Mouse (Mus musculus) gastrocnemius, postnatal 10 days (tissue): ENCODE measurements around the gene Kcnj11. TPM values are rescaled to one million over a fixed set of nuclear protein-coding genes. Genes with fewer than 3 reads are reported as not detected.

Experiments used
- DNase-seq: peaks from one replicate; pipeline ENCODE4 v3.0.0; 2021; ENCODE audit warnings: mixed read lengths
- long read RNA-seq, 2 experiments: library from polyadenylated mRNA; stranded (forward); transcript quantifications; one replicate each; pipeline ENCODE4 v2.0.0; 2021
- total RNA-seq, 2 experiments: library from RNA; stranded (reverse); gene quantifications; 2 replicates each; pipeline ENCODE4 v1.2.3; 2021

The Kcnj11 gene
- 10 to 100 TPM; 55.7 to 65.0 TPM for total RNA-seq
- long read RNA-seq, experiment 1, transcript Kcnj11-205 (1 exons, 3,142 nt) = major isoform, 49 of 54 reads
- long read RNA-seq, experiment 1, partial matches to known transcripts = 0 of 54 reads
- long read RNA-seq, experiment 1, other reads (novel, unspliced or antisense) = 1 of 54 reads
- long read RNA-seq, experiment 2, transcript Kcnj11-205 (1 exons, 3,142 nt) = major isoform, 48 of 53 reads
- long read RNA-seq, experiment 2, partial matches to known transcripts = 0 of 53 reads
- long read RNA-seq, experiment 2, other reads (novel, unspliced or antisense) = 0 of 53 reads

DNA sequence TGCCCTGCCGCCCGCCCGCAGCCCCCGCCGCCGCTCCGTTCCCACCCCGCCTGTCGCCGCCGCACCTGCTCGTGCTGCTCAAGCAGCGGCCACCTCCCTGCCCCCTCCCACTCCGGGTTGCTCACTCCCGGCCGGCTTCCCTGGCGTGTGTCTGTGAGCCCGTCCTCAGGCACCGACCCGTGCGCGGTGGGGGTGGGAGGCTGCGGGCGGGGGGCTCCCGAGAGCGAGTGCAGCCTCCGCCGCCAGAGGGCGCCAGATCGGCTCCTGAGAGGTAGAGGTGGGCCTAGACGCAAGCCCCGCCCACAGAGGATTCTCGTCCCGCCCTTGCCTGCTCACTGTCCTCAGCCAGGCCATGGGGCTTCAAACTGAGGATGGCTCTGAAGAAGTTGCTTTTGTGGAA, at the start of gene Kcnj11:
Gene Kcnj11 (minus strand): TSS at position 202 of the 400 bp plus-strand sequence.
- DNase-seq = peak; percentile 90

DNA sequence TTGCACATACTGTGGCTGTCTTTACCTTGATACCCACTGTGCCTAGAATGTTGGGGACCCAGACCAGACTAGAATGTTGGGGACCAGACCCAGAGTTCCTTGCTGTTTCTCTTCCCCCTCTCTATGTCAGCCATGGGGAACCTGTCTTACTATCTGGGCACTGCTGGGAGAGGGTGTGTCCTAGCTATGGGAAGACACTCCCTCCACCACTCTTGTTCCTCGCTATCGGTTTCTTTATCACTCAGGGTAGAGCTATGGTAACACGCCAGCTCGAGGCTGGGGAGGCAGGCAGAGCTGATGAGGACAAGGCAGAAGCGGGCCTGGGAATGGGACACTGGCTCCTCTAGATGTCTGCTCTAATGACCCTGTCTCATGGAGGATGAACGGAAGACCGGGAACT, 46.9 kb upstream of the Kcnj11 start:
- DNase-seq = no peak

DNA sequence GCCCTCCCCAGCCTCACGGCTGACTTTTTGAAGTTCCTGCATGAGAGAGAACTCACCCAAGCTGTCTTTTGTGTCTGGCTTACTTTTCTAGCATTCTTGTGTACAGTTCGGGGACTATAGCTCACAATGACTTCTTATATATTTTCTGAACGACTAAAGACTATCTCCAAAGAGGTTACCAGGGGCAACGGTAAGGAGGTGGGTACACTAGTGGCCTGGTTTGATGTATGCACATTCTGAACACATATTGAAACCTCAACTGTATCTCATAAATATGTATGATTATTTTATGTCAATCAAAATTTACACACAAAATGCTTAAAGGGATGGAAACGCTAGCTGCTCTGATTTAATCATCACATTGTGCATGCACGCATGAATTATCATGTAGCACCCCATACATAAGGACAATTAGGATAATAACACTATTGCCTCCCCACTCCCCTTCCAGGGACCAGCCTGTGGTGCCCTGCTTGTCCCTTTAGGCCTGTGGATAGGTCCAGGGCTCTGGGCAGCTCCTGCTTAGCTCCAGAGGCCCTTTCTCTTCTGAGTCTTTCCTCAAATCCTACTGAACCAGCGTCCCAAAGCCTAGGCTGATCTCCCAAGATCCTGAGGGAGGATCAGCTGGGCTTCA, 46.2 kb upstream of the Kcnj11 start:
- DNase-seq = no peak

DNA sequence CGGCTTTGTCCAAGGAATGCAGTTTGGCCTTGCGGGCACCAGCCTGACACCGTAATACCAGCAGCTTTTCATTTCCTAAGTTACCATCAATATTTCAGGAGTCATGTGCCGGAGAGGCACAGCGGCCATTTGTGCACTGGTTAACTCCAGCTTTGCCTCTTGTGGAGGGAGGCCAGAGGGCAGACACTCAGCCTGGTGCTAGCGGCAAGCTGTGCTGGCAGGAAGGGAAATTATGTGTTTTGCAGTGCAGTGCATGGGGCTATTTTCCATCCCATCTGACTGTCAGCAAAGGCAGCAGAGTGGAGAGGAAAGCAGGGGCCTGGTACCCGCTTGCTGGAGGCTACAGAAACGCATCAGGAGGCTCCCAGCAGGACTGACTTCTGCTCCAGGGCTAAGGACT, 43.5 kb upstream of the Kcnj11 start:
- DNase-seq = no peak

DNA sequence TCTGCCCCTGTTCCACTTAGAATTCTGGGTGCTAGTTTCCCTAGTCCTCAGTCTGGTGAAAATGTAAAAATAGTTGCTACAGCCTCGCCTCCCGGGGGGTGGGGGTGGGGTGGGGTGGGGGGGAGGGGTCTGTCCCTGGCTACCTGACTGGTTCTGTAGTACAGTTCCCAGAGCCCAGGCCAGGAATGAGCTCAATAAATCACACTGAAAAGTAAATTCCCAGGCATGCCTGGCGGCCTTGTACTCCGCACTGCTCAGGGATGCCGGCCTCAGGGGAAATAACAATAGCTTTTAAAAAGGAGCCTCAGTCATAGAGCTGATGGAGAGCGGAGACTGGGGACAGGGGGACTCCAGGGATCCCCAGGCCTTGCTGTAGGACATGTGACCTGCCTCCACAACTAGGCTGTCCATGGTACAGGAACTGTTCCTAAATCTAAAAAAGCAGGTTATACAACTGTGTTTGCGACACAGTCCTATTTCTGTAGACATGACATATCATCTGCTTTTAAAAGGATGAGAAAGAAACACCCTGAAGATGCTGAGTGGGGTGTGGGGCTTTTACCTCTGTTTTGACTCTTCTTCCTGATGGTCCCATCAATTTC, 37.9 kb upstream of the Kcnj11 start:
- DNase-seq = no peak

DNA sequence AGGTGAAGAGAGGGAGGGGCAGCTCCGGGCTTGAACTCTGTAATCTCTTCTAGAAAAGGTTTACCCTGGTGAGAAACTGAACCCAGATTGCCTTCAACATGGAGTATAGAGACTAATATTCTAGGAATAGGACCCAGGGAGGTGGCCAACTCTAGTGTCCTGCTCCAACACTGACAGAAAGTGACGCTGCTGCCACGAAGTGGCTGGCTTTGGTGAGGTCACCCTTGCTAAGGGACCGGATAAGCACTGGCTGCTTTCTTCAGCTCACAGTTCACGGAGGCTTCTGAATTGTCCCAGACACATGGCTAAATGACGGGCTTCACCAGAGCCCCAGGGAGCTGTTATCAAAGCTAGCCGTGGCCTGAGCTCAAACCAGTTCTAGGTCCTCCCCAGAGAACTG, 33.3 kb upstream of the Kcnj11 start:
- DNase-seq = no peak

DNA sequence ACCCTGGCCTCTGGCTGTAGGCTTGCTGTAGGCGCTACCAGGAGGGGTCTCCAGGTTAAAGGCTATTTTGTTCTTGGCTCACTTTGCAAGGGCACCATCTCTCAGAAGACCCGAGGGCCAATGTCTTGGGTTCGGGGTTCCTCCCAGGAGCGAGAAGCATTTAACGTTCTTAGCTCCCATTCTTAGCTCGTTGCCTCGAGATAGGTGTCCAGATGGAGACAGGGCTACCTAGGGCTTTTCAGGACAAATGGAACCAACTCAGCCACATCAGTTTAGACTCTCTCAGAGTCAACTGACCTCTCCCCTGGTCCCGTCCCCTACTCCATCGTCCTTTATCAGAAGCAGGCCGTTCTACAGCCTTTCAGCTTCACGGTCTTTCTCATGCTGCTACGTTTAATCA, 31.7 kb upstream of the Kcnj11 start:
- DNase-seq = no peak

DNA sequence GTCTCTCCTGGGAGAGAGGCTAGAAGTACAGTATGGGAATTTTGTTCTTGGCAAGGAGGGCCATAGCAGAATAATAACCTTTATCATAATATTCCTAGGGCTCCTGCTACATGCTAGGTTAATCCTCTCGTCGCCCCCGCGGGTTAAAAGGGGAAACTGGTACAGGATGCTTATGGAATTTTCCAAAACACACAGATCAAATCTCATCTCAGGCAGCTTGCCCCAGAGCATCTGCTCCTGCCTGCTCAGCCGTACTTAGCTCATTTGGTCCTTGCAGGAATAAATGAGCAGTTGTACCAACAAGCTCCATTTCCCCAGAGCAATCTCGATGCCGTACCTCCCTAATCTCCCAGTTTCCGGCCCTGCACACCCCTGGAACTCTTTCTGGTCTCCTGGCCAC, 31.2 kb upstream of the Kcnj11 start:
- DNase-seq = no peak

DNA sequence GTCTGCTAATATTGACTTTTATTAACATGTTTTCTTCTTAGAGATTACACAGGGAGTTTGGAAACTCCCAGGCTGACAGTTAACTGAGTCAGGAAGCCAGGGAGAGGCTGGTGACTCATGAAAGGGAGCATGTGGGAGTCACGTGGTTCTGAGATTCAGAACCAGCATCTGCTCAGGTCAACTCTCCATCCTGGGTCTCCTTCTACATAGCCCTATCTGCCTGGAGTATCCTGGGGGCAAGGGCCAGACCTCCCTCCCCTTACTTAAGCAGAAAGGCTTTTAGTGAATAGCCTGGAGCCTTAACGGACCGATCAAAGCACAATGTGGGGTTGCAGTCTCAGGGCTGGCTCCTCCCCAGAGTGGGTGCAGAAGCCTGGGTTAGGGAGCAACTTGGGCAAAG, 30.7 kb upstream of the Kcnj11 start:
- no peak for DNase-seq

DNA sequence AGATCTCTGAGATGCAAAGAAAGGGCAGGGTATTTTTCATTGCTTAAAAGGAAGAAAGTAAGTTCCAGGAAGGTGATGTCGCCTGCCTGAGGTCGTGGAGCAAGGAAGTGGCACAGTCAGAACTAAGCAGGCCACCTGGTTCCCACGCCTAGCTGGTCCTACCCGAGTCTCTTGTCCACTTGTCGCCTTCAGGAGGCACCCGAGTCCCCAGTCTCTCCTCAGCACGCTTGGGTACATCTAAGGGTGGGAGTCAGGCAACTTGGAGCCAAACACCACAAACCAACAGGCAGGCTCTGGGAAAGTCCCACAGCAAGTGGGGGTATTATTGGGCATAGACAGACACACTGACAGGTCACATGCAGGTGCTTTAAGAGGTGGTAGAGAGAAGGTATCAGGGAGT, 30.2 kb upstream of the Kcnj11 start:
- DNase-seq = no peak

DNA sequence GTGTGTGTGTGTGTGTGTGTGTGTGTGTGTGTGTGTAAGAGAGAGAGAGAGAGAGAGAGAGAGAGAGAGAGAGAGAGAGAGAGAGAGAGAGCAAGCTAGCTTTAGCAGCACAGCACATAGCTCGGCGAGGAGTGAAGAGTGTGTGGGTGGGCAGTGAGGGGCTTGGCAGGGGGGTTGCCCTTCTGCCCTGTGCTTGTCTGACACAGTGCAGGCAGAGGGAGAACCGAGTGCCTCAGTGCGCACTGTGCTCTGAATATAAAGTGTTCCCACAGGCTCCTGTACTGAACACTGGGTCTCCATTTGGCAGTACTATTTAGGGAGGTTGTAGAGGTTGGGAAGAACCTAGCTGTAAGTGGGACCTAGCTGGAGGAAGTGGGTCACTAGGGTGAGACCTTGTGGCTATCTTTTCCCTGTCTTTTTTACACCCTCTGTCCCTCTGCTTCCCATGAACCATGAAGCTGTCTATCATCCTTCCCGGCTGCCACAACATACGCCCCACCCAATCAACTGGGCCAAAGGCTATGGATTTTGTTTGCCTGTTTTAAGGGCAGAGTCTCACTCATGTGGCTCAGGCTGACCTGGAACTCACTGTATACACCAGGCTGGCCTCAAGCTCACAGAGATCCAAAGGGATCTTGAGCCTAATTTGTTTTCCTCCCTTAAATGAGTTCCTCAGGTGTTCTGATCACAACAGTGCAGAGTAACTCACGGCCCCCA, 29.1 kb upstream of the Kcnj11 start:
- no peak for DNase-seq

DNA sequence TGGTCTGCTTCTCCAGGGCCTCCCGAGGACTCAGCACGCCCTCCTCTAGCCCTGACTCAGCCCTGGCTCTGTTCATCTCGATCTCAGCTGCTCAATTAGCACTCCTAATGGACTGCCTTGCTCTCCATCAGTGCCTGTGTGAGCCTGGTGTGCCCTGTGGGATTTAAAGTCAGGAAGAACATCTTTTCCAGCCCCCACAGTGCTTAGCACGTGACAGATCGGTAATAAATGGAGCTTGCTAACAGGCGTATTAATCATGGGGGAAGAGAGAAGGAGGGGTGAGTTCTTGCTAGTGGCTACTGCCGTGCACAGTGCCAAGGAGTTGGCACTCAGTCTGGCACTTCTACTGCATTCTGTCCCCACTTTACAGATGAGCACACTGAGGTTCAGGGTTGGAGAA, 27.6 kb upstream of the Kcnj11 start:
- no peak for DNase-seq

DNA sequence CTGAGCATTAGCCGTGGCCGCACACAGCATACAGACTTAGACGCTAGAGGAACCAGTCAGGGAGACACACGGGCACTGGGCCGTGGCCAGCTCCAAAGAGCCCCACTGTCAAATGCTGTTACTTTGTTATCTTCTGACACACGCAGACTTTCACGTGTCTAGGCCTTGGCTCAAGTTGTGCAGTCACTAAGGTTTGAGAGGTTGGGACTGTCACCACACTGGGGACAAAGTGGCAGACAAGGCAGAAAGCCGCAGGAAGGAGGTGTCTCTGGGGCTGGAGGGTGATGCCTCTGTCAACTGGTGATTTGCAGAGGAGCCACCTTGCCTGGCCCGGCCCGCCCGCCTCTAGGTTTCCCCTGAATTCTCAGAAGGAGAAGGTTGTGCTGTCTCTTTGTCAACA, 24.8 kb upstream of the Kcnj11 start:
- DNase-seq = no peak

DNA sequence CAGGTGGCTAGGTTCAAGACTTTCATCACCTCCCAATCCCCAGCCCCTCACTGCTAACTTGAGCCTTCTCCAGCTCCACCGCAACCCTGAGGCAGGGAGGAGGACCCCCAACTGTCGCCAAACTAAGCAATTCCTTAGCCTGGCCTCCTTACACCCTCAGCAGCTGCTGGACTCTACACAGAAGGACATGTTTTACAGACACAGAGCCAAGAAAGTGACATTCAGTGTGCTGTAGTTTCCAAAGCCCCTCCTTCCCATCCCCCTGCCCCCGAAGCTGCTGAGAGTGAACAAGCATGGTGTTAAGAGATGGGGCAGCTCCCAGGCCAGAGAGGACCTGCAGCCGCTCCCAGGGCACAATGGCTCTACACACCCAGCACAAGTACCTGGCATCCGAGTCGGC, 23.9 kb upstream of the Kcnj11 start:
- no peak for DNase-seq

DNA sequence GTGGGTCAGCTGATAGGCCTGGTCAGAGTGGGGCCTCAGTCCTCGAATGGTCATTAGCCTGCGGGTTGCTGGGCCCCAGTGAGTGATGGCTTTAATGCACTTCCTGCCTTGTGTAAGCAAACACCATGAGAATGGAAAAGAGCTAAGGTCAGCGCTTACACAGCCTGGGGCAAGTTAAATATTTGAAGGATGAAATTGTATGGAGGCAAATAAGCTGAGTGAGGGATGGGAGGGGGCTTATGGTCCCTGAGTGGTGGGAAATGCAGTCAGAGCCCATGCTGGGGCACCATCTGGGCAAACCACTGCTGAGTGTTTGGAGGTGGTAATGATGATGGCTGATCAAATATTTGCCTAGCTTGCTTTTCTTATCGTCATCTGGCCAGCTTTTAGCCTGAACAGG, 22.4 kb upstream of the Kcnj11 start:
- no peak for DNase-seq

DNA sequence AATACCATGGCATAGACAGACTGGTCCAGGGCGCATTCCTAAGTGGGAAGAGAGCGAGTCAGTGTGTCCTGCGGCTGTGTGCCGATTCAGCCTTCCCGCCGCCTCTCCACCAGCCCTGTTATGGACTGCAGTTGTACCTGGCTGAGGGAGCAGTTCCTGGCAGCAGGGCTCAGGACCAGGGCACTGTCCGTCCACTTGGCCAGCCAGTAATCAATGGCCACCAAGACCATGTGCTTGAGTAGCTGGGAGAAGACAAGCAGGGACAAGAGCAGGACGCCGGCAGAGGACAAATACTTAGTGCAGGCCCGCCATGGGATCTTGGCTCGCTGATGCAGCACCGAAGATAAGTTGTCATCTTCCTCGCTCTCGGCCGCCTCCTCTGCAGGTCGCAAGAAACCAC, 16.5 kb upstream of the Kcnj11 start:
- DNase-seq = no peak

DNA sequence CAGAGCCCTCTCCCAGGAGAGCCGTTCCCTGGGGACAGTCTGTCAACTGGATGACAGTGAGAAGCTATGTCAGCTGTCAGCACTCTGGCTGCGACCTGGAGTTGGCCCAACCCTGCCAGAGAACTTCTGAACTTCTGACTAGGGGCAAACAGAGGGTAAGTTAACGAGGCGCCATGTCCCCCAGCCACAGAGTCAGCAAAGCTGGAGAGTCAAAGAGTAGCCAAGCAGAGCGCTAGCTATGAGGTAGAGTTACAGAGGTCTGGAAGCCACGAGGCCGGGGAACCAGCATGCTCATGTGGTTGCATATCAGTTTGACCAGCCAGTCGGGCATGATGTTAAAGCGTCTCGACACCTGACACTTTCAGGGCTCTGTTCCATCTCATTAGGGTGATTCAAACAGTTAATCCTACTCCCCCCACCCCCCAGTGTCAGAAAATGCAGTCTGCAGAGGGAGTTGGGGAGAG, 15.6 kb upstream of the Kcnj11 start:
- DNase-seq = peak; percentile 43

DNA sequence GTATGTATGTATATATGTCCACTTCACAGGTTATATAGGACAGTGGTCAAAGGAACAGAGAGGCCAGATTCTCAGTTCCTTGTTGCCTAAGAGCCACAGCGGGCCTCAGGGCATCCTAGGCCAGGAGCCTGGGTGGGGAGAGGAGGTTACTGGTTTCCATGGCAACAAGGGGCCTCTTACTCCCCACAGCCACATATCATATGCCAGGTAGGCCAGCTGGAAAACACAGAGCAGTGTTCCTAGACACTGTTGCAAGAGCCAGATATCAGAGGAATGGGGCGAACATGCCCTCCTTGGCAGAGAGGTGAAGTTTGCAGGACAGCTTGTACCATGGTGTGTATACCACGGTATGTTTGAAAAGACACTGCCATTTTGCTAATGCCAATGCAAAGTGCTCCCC, 12.9 kb upstream of the Kcnj11 start:
- DNase-seq = no peak

DNA sequence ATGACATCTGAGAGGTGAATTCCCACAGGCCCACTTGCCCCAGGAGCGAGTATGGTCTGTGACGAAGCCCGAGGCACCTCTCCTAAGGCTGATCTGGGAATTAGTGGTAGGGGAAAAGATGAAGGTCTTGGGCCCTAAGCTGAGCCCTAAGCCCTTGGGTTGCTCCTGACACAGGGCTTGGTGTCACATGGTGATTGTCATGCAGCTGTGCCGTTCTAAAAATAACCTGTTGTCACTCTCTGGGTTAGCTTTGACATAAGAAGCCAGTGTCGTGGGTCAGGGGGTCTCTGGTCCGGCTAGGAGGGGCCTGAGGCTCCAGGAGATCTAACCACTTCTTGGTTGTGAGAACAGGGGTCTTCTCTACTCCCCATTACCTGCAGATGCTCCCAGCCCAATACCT, 11.4 kb upstream of the Kcnj11 start:
- no peak for DNase-seq

DNA sequence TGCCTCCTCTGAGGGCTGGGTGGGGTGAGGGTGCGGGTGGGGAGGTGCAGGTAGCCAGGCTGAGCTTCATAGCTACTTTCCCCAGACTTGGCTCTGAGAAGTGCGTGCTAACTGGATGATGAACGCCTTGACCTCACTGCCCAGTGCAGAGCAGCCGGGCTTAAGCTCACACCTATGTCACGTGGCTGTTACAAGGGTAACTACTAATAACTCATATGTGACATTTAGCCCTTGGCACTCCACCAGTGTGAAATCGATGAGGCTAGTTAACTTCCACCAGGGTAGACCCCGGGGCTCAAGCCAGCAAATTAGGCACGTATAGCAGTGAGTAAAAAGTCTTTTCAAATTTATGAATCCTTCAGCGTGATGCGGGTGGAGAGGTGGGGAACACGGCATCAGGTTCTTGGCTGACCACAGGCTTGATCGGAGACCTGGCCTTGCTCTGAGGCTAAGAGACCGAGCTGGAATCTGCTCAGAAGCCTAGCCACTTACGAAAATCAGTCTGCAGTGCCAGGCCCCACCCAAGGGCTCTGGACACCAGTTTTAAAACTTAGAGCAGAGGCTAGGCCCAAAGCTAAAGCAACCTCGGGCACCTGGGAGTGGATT, 10.8 kb upstream of the Kcnj11 start:
- no peak for DNase-seq

DNA sequence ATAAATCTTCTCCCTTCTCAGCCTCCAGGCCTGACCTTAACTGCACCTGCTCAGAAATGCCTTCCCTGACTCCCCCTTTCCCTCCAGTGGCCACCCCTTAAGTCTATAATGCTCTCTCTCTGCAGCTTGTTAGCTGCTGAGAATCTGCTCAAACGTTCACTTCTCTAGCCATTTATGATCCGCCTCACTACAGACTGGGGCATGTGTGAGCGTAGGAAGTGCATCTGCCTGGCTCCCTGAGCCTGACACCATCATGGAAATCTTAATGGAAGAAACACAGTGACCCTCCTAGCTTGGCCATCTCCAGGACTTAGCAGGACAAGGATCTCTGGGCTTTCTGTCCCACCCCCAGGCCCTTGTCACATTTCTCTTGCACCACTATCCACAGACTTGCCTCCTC, 9.5 kb upstream of the Kcnj11 start:
- DNase-seq = no peak

DNA sequence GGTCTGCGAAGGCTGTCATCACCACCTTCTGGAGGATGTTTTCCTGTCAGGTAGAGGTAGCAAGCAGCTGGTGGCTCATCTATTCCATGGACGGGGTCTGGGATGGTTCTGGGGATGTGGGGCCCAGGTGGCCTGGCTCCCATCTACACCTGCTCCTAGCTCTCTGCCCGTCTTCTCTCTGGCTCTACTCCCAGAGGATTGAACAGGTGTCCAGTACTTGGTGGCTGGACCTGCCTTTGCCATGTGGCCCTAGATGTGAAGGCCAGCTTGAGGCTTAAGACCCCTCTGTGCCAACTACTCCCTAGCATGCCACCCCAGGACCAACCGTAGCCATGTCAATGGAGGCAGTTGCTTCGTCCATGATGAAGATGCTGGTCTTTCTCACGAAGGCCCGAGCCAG, 4.9 kb upstream of the Kcnj11 start:
- no peak for DNase-seq
